Mouse (Mus musculus) lung, adult 2 months (tissue): ENCODE results near the gene Gm20388.

Experiments
- CTCF ChIP-seq: fragments of 200-500 bp; IDR thresholded peaks from 2 replicates; pipeline ENCODE4 v1.5.1; 2011; ENCODE audit warnings: mild to moderate bottlenecking, low read length, control low read depth; ENCODE audit not compliant: insufficient read depth
- POLR2A ChIP-seq: fragments of 200-500 bp; IDR thresholded peaks from 2 replicates; pipeline ENCODE4 v1.6.1; 2011; ENCODE audit warnings: low read depth, mild to moderate bottlenecking, control low read depth, low read length, borderline replicate concordance; ENCODE audit errors: extremely low read depth

GRCm38 (mm10) chr8:120795944-120796635 lies 885.4 kb downstream of the Gm20388 start:
- no peak for TF ChIP-seq POLR2A
- TF ChIP-seq CTCF: peak; percentile 96
